Mouse (Mus musculus) kidney, adult 18-20 months (tissue): ENCODE data around the gene AC124502.3.

Experiments used
- DNase-seq: peaks from one replicate; pipeline ENCODE4 v3.0.0; 2021

AC124502.3 gene

DNA sequence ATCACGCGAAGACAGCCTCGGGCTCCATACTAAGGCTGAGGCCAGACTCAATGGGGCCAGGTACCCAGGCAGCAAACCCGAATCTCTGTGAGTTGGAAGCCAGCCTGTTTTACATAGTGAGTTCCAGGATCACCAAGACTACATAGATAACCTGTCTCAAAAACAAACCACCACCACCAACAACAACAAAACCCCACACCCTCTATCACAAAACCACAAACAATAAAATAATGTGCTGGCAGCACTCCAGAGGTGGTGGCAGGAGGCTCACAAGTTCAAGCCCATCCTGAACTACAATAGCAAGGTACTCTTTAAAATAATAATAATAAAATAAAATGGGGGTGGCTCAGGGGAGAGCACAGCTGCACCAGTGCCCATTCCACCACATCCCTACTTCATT is 2.1 kb upstream of the AC124502.3 start:
- DNase-seq, result no peak

DNA sequence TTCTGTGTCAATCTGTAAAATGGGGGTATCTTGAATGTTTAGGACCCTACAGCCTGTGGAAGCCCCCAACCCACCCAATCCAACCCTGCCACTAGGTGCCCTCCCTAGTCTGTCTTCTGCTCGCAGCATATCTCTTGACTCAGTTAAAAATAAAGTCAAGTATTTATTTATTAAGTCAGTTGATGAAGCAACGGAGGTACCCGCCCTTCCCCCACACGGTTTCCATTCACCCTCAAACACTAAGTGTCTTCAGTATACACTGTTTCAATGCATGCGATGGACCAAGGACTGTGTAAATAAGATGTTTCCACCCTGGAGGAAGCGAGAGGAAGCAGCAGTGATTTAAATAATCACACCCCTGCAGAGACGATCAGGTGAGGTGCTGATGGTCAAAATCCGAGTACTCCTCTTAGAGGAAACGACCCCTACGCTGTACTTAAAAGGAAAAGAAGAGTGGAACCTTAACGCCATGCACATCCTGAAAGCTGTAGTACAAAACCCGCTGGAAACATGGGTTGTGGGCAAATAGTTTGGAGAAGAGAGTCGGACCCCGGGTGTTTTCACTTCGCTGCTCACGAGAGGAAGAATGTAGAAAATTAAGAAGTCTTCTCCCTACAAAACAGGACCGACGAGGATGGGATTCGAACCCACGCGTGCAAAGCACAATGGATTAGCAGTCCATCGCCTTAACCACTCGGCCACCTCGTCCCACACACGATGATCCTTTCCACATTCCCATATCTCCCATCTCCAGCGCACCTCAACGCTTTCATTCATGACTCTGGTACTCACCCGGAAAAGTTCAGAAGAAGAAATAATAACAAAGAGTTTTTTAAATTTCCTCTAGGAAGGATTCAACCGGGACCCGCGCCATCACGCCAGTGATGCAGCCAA is 766 bp upstream of the AC124502.3 start:
- DNase-seq, result peak; percentile 83

DNA sequence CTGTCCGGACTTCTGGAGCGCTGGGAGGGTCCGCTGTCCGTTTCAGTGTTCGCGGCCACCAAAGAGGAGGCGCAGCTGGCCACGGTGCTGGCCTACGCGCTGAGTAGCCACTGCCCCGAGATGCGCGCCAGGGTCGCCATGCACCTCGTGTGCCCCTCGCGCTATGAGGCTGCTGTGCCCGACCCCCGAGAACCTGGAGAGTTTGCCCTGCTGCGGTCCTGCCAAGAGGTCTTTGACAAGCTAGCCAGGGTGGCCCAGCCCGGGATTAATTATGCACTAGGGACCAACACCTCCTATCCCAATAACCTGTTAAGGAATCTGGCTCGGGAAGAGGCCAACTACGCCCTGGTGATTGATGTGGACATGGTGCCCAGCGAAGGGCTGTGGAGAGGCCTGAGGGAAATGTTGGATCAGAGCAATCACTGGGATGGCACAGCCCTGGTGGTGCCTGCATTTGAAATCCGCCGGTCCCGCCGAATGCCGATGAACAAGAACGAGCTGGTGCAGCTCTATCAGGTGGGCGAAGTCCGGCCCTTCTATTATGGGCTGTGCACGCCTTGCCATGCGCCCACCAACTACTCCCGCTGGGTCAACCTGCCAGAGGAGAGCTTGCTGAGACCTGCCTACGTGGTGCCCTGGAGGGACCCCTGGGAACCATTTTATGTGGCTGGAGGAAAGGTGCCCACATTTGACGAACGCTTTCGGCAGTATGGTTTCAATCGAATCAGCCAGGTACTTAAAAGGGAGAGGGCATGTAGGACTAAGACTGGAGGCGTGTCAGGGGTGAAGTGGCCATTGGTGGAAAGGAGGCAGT is 817 bp downstream of the AC124502.3 start:
- DNase-seq, result peak; percentile 39

DNA sequence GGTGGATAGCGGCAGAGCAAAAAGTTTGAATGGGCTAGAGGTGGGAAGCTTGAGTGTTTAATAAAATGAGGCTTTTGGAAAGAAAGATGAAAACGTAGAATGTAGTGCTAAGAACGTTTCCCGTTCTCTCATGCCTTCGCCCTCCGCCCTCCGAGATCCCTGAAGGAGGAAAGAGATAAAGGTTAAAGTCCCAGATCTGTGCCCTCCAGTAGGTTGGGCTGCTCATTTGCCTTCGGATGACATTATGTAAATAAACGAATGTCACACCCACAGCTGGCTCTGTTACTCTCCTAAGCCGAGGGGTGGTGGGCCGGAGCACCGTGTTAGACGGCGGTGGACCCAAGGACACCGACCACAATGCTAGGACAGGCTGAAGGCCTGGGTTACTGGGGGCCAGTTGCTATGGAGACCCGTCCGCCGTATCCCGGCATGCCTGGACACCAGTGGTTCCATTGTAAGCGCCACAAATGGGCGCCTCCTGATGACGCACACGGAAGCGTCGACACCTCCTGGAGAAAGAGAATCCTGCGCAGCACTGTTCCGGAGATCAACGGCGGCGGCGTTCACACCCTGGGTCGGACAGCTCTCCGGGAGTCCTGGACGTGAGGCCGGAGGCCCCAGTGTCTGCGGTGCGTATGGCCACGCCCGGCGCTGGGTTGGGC is 2.3 kb downstream of the AC124502.3 start, which contains the start of gene Brms1:
TSS of gene Brms1 (plus strand) at position 493 of the 662 bp plus-strand sequence.
- peak; percentile 94 for DNase-seq

DNA sequence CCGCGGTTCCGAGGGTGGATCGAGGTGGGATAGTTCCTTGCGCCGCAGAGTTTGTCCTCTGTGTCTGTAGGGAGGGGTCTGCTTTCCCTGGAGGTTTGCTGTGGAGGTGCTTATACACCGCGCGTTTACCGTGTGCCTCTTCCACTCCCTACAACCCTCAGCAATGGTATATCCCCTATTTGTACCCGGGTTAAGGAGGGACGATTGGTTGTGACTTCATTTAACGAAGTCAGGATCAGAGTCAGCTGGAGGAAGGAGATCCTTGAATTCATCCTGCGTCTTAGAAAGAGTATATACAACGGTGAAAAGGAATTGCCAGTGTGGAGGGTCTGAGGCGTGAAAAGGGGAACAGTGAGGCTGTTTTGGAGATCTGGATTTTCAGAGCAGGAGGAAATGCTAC is 2.9 kb downstream of the AC124502.3 start:
- no peak for DNase-seq

DNA sequence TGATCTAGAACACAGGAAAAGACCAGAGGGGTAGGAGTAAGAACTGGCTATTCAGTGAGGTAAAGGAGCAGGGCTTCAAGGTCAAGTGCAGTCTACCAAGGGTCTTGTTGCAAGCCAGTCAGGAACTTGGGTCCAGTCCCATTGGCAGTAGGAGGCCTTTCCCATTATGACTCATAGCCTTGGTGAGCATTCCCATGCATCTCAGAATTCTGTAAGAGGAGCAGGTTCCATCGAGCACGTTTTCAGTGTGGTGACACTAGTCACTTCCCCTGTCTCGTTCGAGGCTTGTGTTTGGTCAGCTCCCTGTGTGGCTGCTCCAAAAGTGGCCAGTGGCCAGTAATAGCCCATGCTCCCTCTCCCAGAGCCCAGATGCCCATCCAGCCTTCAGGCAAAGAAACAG is 6.8 kb downstream of the AC124502.3 start:
- no peak for DNase-seq

DNA sequence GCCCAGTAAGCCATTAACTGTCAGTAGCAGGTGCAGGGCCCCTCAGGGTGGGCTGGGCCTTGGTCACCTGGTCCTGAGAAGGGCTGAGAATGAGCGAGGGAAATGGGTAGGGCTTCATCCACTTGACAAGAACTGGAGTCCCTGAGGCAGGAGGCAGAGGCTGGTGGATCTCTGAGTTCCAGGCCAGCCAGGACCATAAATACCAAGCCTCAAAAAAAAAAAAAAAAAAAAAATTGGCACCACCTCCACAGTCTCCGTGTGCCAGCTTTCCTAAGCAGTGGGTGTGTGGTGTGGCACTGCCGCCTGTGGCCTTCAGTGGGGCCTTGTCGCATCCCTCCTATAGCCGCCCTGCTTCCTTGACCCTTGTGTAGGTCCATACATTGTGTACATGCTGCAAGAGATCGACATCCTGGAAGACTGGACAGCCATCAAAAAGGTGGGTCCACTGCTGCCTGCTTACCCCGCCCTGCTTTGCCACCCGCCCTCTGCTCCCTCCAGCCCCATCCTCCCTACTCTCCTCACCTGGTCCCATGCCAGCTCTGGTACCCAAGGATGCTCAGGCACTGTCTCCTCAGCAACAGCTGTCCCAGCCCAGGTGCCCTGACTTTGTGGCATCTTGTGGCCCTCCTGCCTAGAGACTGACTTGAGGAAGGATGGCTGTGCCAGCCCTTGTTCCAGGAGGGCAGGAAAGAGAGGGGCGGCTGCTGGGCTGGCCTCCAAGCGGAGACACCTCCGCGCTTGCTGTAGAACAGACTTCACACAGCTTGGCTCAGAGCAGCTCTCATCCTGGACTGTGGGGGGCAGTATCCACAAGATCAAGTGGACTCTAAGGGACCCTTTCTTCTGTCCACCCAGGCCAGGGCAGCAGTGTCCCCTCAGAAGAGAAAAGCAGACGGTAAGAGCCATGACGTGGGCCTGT is 9.7 kb downstream of the AC124502.3 start:
- DNase-seq, result no peak

DNA sequence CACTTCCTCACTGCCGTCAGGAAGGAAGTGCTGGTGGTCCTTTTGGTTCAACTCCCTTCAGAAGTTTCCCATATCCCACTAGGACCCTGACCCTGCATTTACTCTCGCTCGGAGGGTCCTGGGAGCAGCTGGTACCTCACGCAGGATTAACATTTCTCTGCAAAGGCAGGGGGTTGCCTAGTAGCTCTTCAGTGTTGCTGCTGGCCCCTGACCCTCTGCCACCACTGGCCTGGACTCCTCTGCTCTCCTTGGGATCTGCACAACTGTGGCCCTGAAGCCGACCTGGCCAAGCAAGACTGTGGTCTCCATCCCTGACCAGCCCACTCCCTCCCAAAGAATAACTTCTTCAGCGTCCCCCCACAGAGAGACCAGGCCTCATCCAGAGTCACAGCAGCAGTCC is 10.6 kb downstream of the AC124502.3 start:
- no peak for DNase-seq

DNA sequence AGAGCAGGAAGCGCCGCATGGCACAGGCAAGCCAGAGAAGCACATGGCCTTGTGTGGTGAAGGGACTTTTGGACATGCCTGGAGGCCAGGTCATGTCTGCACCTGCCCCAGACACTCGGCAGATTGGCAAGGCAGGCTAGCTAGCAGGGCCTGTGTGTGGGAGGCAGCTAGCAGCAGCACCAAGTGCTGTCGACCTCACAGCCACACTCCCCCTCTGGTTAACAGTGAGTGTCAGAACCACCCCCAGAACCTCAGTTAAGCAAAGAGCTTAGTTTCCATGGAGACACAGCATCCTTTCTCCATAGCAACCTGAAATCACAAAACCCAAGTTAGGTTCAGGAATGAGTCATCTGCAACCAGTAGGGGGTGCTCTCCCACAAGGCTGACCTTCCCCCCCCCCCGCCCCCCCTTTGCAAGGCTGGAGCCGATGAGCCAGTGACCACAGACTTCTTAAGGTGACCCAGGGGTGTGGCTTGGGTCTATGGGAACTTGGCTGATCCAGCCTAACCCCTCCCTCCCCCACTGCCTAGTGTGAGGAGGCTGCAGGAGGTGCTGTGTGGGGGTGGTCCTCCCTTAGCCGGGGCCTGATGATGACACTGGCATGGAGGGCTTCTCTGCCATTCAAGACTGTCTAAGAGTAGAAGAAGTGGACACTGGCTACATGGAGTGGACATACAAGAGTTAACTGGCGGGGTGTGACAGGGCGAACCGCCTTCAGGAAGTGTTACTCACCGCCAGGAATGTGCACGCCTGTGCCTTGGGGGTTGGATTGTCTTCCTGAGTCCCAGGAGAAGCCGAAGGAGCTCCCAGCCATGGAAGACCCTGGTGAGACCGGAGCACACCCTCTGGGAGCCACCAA is 11.6 kb downstream of the AC124502.3 start, which contains the start of gene Rin1:
TSS of gene Rin1 (plus strand) at position 435 of the 859 bp plus-strand sequence.
- DNase-seq, result peak; percentile 62

DNA sequence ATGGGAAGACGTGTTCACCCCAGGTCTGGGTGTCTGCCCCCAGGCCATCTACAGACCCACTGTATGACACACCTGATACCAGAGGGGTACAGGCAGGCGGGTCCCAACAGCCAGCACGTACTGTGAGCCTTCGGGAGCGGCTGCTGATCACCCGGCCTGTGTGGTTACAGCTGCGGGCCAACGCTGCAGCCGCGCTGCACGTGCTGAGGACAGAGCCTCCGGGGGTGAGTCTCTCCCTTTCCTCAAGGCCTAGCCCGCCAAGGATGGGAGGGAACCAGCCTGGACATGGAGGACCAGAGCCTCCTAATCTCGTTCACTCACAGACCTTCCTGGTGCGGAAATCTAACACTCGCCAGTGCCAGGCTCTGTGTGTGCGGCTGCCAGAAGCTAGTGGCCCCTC is 12.3 kb downstream of the AC124502.3 start:
- DNase-seq, result no peak

DNA sequence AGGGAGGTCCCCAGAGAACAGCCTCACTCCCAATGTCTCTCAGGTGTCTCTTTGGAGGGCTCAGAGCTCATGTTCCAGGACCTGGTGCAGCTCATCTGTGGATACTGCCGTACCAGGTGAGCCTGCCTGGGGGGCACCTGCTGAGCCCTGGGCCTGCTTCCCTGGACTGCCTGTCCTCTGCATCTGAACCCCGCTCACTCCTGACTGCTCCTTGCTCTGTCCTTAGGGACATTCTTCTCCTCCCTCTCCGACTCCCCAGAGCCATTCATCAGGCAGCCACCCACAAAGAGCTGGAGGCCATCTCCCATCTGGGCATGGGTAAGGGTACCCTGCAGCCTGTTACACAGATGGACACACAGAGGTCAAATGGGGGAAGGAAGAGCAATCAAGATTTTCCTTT is 12.8 kb downstream of the AC124502.3 start:
- DNase-seq, result no peak

DNA sequence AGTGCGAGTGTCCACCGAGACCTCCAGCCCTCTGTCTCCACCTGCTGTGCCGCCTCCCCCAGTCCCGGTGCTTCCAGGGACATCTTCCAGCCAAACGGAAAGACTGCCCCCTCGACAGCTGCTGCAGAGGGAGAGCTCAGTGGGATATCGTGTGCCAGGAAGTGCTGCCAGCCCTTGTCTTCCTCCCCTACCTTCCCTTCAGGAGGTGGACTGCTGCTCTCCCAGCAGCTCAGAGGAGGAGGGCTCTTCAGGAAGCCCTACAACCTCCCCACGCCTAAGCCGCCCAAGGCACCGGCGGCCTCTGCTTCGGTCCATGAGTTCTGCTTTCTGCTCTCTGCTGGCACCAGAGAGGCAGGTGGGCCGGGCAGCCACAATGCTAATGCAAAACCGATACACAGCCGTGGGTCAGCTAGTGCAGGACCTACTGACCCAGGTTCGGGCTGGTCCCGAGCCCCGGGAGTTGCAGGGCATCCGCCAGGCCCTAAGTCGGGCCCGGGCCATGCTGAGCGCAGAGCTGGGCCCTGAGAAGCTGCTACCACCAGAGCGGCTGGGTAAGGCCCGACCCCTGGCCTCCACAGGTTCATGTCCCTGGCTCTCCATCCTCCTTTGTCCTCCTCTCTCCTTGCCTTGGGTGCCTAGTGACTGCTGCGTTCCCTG is 13.6 kb downstream of the AC124502.3 start:
- no peak for DNase-seq

DNA sequence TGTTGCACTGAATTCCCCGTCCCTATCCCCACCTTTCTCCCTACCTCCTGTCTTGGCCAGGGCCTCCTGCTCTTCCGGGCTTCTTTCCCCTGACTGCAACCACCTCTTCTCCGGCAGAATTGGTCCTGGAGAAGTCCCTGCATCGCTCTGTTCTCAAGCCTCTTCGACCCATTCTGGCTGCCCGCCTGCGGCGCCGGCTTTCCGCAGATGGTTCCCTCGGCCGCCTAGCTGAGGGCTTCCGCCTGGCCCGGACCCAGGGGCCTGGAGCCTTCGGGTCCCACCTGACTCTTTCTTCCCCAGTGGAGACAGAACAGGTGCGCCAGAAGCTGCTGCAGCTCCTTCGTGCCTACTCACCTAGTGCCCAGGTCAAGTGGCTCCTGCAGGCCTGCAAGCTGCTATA is 14.2 kb downstream of the AC124502.3 start:
- DNase-seq, result no peak

DNA sequence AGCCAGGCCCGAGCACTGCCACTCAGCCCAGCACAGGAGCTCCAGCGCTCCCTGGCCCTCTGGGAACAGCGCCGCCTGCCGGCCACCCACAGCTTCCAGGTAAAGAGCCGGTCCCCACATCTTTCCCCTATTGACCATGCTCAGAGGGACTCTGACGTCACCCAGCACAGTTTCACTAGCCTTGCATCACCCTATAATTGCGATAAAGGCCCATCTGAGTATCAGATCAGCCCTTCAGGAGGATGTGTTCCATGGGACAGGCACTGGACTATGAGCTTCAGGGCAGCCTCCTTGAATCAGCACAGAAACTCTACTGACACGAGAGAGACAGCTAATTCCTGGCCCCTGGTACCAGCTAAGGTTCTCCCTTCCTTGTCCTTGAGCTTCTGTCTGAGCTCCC is 15.2 kb downstream of the AC124502.3 start:
- DNase-seq, result peak; percentile 47

DNA sequence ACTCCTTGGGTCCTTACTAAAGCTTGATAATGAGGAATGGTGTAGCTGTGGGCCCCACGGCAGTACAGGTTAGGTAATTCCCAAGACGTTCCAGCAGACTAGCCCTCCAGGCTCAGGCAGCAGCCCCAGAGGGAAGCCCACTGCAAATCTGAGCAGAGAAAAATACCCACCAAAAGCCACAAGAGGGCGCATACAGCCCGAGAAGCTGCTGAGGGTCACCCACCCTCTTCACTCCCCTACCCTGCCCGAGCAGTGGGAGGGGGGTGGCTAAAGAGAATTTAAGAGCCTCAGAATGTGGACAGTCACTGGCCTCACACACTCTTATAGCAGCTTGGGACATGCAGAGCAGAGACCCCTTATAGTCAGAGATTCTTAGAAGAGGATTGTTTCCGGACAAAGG is 17.6 kb downstream of the AC124502.3 start:
- peak; percentile 34 for DNase-seq

DNA sequence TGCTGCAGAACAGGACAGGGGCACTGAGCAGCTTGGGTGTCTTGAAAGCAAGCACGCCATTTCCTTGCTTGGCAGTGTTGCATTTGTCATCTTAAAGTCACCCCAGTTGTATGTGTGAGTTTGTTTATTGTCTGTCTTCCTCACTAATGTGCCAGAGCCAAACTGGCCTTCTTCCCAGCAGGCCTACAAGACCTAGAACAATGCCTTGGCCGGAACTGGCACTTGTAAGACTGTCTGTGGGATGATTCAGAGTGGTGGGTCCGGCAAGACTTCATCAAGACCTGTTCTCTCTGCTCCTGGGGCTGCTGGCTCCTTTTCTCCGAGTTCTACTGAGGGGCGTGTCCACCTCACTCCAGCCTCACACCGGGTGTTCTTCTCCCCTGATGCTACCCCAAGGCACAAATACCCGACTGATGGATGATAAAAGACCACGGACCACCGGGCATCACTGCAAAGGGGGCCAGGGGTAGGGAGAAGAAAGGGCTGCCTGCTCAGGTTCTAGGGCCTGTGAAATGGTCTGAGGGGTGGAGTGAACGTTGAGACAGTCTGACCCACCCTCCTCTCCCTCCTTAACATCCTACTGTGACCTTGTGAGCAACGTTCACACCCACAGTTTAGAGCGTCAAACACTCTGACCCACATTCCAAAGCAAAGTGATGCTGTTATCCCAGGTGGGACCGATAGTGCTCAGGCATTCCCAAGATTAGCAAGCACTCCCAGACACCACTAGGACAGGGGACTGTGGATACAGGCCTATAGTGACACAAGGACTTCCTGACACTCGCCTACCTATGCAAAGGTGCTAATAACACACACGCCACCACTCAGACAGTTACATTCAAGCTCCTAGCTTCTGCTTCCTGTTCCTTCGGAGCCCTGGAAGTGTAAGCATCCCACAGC is 19.4 kb downstream of the AC124502.3 start:
- DNase-seq, result no peak

DNA sequence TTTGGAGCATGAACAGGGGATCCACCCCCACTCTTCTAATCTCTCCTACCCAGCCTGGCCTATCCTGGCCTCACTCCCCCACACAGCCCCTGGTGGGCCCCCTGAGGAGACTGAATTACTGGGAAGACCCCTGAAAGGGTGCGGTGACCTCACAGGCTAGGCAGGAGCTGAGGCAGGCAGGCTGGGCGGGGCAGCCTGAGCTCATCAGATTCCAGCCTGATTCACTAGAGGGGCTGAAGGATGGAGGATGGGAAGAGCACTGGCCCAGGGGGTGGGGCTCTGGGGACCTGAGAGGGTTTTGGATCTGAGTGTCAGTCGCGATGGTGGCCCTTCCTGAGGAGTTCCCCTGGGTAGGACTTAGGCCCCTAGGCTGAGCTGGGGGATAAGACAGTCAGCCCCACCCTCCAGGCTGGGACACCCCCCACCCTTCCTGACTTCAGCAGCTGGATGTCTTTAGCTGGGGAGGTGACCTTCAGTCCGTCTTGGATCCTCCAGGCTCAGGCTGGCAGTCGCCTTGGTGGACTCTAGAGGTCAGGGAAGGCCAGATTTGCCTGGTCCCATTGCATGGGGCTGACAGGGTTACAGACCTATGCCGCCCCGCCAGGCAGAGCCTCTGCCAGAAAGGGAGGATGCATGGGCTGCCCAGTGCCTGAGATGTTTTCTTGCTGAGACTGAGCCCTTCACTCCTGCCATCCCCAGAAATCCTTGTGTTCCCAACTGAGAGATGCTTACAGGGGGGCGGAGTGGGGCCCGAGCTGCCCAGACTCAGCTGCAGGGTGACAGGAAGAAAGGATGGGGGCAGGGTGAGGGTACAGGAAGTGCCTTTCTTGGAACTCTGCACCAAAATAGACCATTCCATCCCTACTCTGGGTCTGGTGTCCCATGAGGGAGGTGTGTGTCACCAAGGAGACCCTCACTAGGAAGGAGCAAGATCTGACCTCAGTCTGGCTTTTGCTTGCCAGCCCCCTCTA is 20.4 kb downstream of the AC124502.3 start:
- no peak for DNase-seq
